Mouse (Mus musculus): ENCODE measurements at regions not wholly inside any gene's neighbourhood (a gene's known extent, or its start where the extent isn't known, plus 50 kb on each side); places are given as distances from the start of the nearest gene placed in this dataset.

DNA sequence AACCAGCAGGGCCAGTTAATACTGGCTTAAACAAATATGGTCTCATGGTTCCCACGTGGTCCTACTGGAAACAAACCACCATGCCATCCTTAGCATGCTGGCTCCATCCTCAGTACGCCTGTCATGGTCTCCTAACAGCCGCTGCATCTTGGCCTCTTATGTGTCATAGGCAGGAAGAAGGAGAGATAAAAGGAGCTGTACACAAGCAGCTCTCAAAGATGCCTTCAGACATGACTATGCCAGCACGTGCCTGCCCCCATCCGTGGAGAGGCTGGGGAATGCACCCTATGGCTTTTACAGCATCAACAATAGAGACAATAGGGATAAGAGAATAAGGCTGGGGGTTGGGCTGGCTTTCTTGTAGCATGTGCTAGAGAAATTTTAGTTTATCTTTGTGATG lies 171.0 kb upstream of the Stt3b start:
- WGBS = 65% methylated on average over 5 of the region's 5 CpGs
- ATAC-seq (ENCODE audit: insufficient number of reproducible peaks, low FRiP score) = no peak
- Histone ChIP-seq H3K36me3 (no peaks in the 10 kb centered on the region), H3K27me3 (replicated peaks) (no peaks in the 10 kb centered on the region), H3K4me3 (no peak overlapping the region), H3K4me2 (no peak overlapping the region), H3K27ac (ENCODE audit: poor library complexity, severe bottlenecking) (no peak overlapping the region), H3K9ac (no peak overlapping the region), H3K9me3 (replicated peaks) (0 out of 2 replicates have a peak, but pooled peaks cover under 1% of the 10 kb centered on the region), H3K4me1 (replicated peaks) (0 out of 2 replicates have a peak, but pooled peaks cover 3% of the 10 kb centered on the region)

GRCm38 (mm10) chr9:115483024-115483423 lies 172.8 kb upstream of the Stt3b start:
- no peak overlapping the region for H3K9ac ChIP-seq
- H3K36me3 ChIP-seq = no peaks in the 10 kb centered on the region
- no peaks in the 10 kb centered on the region for H3K9me3 ChIP-seq (replicated peaks)
- H3K4me2 ChIP-seq = no peak overlapping the region
- no peak overlapping the region for H3K4me3 ChIP-seq
- H3K4me1 ChIP-seq (replicated peaks) = 0 out of 2 replicates have a peak, but pooled peaks cover 3% of the 10 kb centered on the region
- WGBS = 82% methylated on average over 7 of the region's 7 CpGs
- H3K27me3 ChIP-seq (replicated peaks) = no peaks in the 10 kb centered on the region
- H3K27ac ChIP-seq (ENCODE audit: poor library complexity, severe bottlenecking) = no peak overlapping the region
- no peak for ATAC-seq (ENCODE audit: insufficient number of reproducible peaks, low FRiP score)

DNA sequence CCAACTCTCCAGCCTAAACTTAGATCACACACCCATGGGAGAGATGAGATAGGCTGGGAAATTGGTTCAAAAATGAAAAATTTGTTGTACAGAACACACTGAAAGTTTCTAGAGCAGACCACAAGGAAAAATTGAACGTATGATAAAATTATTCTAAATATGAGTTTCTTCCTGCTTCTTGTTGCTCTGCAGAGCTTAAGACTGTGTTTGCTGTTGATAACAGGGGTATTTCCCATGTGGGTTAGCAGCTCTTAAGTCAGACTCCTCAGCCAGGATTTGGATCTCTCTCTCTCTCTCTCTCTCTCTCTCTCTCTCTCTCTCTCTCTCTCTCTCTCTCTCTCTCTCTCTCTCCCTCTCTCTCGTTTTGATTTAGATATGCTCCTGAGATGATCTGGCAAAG lies 173.5 kb upstream of the Stt3b start:
- no peak overlapping the region for H3K4me3 ChIP-seq
- no peak for ATAC-seq (ENCODE audit: insufficient number of reproducible peaks, low FRiP score)
- H3K36me3 ChIP-seq = no peaks in the 10 kb centered on the region

DNA sequence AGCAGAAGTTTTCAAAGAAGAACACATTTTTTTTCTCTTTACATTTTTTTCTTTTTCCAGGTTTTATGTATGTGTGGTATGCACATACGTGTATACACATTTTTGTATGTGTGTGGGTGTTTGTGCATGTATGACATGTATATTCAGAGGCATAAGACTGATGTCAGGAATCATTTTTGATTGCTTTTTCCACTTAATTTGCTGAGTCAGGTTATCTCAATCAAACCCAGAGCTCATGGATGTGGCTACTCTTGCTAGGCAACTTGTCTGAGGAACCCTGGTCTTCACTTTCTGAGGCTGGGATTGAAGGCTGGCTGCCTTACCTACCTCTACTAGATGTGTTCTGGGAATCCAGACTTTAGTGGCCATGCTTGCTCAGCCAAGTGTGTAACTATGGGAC lies 174.2 kb upstream of the Stt3b start:
- H3K4me1 ChIP-seq (replicated peaks) = 0 out of 2 replicates have a peak, but pooled peaks cover 2% of the 10 kb centered on the region
- H3K9ac ChIP-seq = no peak overlapping the region
- H3K27me3 ChIP-seq (replicated peaks) = no peaks in the 10 kb centered on the region
- no peak overlapping the region for H3K4me2 ChIP-seq
- H3K27ac ChIP-seq (ENCODE audit: poor library complexity, severe bottlenecking) = no peak overlapping the region
- no peak for ATAC-seq (ENCODE audit: insufficient number of reproducible peaks, low FRiP score)
- no peaks in the 10 kb centered on the region for H3K9me3 ChIP-seq (replicated peaks)
- H3K4me3 ChIP-seq = no peak overlapping the region
- WGBS = 86% methylated on average over 1 of the region's 1 CpGs
- no peaks in the 10 kb centered on the region for H3K36me3 ChIP-seq

More for the DNA sequence above, 173.5 kb upstream of the Stt3b start:
- Histone ChIP-seq H3K27ac (ENCODE audit: poor library complexity, severe bottlenecking) (no peak overlapping the region), H3K9ac (no peak overlapping the region), H3K4me1 (replicated peaks) (0 out of 2 replicates have a peak, but pooled peaks cover 3% of the 10 kb centered on the region), H3K27me3 (replicated peaks) (no peaks in the 10 kb centered on the region), H3K4me2 (no peak overlapping the region), H3K9me3 (replicated peaks) (no peaks in the 10 kb centered on the region)
- WGBS = 44% methylated on average over 2 of the region's 2 CpGs

DNA sequence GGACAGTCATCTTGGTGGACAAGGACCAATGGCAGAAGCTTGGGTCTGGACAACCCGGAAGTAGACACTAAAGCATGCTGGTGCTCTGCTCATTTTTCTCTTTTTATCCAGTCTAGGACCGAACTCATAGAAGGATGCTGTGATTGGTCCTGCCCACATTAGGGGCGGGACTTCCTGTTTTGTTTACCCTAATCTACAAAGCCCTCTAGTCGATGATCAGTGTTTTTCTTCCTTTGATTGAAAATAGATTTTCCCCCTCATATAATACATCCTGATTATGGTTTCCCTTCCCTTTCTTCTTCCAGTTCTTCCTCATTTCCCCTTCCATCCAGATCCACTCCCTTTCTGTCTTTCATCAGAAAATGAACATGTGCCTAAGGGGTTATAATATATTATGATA lies 175.0 kb upstream of the Stt3b start:
- H3K9ac ChIP-seq = no peak overlapping the region
- 78% methylated on average over 4 of the region's 4 CpGs for WGBS
- no peak overlapping the region for H3K4me3 ChIP-seq

DNA sequence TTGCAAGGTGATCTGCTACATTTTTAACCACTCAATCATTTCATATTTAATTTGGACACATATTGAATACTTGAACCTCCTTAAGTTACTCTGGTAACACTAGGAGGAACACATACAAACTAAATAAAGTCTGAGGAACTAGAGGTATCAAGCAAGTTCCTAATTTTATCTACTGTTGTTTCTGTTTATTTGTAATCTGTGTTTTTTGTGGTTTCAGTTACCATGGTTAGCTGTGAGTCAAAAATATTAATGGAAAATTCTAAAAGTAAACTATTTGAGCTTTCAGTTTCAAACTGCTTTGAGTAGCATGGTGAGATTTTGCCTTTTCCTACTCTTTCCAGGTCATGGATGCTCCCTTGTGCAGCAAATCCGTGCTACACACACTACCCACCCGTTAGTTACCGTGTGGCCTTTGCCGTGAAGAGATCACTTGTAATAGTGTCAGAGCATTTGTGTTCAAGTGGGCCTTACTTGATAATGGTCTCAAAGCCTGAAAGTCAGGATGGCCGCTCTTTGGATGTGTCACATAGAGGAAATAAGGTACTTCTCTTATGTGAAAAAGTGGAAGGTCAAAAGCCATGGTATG lies 177.0 kb upstream of the Stt3b start:
- H3K9me3 ChIP-seq (replicated peaks) = no peaks in the 10 kb centered on the region
- no peak for ATAC-seq (ENCODE audit: insufficient number of reproducible peaks, low FRiP score)
- H3K36me3 ChIP-seq = no peaks in the 10 kb centered on the region
- WGBS = 82% methylated on average over 5 of the region's 5 CpGs
- no peak overlapping the region for H3K4me2 ChIP-seq
- no peak overlapping the region for H3K9ac ChIP-seq
- H3K4me1 ChIP-seq (replicated peaks) = no peaks in the 10 kb centered on the region
- no peak overlapping the region for H3K27ac ChIP-seq (ENCODE audit: poor library complexity, severe bottlenecking)
- H3K4me3 ChIP-seq = no peak overlapping the region
- 0 out of 2 replicates have a peak, but pooled peaks cover 6% of the 10 kb centered on the region for H3K27me3 ChIP-seq (replicated peaks)

More for the DNA sequence above, 175.0 kb upstream of the Stt3b start:
- Histone ChIP-seq H3K36me3 (no peaks in the 10 kb centered on the region), H3K4me2 (no peak overlapping the region), H3K27ac (ENCODE audit: poor library complexity, severe bottlenecking) (no peak overlapping the region), H3K9me3 (replicated peaks) (no peaks in the 10 kb centered on the region), H3K27me3 (replicated peaks) (0 out of 2 replicates have a peak, but pooled peaks cover 2% of the 10 kb centered on the region), H3K4me1 (replicated peaks) (no peaks in the 10 kb centered on the region)
- ATAC-seq (ENCODE audit: insufficient number of reproducible peaks, low FRiP score) = no peak

DNA sequence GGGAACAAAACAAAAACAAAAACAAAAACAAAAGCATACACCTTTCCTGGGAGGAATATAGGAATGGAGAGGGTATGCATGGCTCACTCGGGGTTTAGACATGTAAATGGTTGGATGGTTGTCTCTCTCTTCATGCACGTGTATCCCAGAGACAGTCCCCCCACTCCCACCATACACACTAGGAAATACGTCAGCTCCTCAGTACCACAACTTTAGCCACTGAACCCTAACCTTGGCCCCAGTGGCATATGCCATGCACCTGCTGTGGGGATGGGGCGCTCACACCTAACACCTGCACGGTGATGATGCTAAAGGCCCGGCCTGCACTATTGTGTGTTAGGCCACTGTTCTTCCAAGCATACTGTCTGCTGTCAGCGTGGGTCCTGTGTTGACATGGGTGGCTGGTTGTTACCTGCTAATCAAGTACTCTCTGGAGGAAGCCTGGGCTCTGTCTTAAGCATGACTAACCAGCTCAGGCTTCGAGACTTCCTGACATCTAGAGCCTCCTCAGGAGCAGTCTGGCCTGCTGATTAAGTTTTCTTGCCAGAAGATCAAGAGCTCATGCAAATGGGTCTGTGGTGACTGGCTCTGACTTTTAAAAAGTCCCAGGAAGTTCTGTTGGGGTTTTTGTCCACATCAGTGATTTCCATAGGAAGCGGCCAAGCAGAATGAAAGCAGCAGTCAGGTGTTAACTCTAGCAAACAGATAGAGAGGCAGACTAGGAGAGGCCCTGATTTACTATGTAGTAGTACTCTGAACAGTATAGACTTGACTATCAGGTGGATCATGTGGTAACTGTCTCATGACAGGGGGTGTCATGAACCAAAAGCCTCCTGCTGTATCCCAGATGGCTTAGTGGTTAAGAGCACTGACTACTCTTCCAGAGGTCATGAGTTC lies 178.9 kb upstream of the Stt3b start:
- Histone ChIP-seq H3K9me3 (replicated peaks) (no peaks in the 10 kb centered on the region), H3K27me3 (replicated peaks) (0 out of 2 replicates have a peak, but pooled peaks cover 6% of the 10 kb centered on the region), H3K36me3 (no peaks in the 10 kb centered on the region), H3K4me1 (replicated peaks) (0 out of 2 replicates have a peak, but pooled peaks cover 4% of the 10 kb centered on the region), H3K9ac (no peak overlapping the region), H3K4me3 (no peak overlapping the region), H3K4me2 (no peak overlapping the region), H3K27ac (ENCODE audit: poor library complexity, severe bottlenecking) (no peak overlapping the region)
- 77% methylated on average over 9 of the region's 9 CpGs for WGBS
- ATAC-seq (ENCODE audit: insufficient number of reproducible peaks, low FRiP score) = no peak

DNA sequence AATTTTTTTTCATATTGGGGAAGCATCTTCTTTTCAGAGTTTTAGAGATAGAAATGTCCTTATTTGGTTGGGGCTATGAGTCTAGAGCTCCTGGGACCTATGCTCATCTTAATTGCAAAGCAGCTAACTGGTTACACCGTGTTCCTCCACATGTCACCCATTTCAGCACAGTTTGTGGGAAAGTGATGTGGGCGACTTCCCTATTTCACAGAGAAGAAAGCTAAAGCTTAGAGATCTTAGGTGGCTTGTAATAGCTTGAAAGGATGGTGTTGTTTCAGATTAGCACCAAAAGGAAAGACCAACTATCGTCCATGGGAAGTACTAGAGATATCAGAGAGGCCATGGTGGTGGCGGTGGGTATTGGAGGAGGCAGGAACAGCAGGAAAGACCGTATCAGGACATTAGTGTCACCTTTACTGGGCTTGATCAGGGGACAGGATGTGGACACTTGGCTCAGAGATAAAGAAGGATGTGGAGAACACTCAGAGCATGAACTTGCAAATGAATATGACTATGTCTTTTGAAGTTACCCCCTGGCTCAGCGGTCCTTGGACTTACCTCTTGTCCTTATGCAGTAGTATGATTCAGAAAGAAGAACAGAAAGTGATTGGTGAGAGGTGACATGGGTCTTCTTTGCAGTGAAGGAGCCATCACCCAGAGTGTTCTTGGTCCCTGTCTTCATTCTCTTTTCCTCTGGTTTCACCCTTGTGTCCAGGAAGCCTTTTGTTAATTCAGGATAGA lies 182.4 kb upstream of the Stt3b start:
- no peak overlapping the region for H3K4me3 ChIP-seq
- H3K4me1 ChIP-seq (replicated peaks) = 0 out of 2 replicates have a peak, but pooled peaks cover 4% of the 10 kb centered on the region
- H3K27me3 ChIP-seq (replicated peaks) = 0 out of 2 replicates have a peak, but pooled peaks cover 6% of the 10 kb centered on the region
- 59% methylated on average over 6 of the region's 6 CpGs for WGBS
- no peak overlapping the region for H3K9ac ChIP-seq
- H3K4me2 ChIP-seq = no peak overlapping the region
- H3K9me3 ChIP-seq (replicated peaks) = no peaks in the 10 kb centered on the region
- no peak overlapping the region for H3K27ac ChIP-seq (ENCODE audit: poor library complexity, severe bottlenecking)
- no peaks in the 10 kb centered on the region for H3K36me3 ChIP-seq
- ATAC-seq (ENCODE audit: insufficient number of reproducible peaks, low FRiP score) = no peak

DNA sequence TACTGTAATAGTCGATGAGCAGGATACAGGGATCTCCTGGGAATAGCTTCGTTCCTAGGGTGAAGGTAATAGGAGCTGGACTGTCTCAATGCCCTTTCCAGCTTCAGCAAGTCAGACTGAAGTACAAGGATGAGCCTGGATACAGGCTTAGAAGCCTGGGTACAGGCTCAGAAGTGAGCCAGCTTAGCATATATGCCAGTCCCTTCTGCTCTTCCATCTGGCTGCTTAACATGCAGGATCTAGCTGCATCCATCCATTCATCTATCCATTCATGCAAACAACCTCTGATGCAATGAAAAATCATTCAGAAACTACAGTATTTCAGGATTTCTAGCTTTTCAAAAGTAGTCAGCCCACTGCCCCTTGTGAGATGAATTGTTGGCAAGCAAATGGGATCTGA lies 183.5 kb upstream of the Stt3b start:
- H3K4me3 ChIP-seq = no peak overlapping the region
- 0 out of 2 replicates have a peak, but pooled peaks cover 6% of the 10 kb centered on the region for H3K27me3 ChIP-seq (replicated peaks)
- no peak overlapping the region for H3K9ac ChIP-seq
- no peaks in the 10 kb centered on the region for H3K9me3 ChIP-seq (replicated peaks)
- 85% methylated on average over 2 of the region's 2 CpGs for WGBS
- no peak overlapping the region for H3K4me2 ChIP-seq
- H3K27ac ChIP-seq (ENCODE audit: poor library complexity, severe bottlenecking) = no peak overlapping the region
- 0 out of 2 replicates have a peak, but pooled peaks cover 4% of the 10 kb centered on the region for H3K4me1 ChIP-seq (replicated peaks)
- no peak for ATAC-seq (ENCODE audit: insufficient number of reproducible peaks, low FRiP score)
- H3K36me3 ChIP-seq = no peaks in the 10 kb centered on the region

DNA sequence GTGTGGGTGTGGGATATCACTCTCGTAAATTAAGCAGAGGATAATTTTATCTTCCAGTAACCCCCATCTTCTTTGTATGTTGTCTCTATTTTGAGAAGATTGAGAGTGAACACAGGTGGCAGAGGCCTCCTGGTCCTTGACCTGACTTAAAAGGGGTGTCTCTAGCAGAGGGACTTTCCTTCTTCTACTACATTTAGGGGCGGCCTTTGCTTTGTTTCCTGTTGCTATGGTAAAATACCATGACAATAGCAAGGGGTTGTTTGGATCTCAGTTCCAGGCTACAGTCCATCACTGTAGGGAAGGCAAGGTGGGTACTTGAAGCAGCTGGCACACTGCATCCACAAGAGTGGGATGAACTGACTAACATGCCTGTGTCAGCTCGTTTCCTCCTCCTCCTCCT lies 189.3 kb upstream of the Stt3b start:
- Histone ChIP-seq H3K9ac (no peak overlapping the region), H3K27ac (ENCODE audit: poor library complexity, severe bottlenecking) (no peak overlapping the region), H3K4me2 (no peak overlapping the region), H3K4me1 (replicated peaks) (no peaks in the 10 kb centered on the region), H3K9me3 (replicated peaks) (no peaks in the 10 kb centered on the region), H3K4me3 (no peak overlapping the region), H3K27me3 (replicated peaks) (no peaks in the 10 kb centered on the region), H3K36me3 (no peaks in the 10 kb centered on the region)
- no peak for ATAC-seq (ENCODE audit: insufficient number of reproducible peaks, low FRiP score)
- 55% methylated on average over 3 of the region's 3 CpGs for WGBS

GRCm38 (mm10) chr9:115504789-115505188 lies 194.6 kb upstream of the Stt3b start:
- Histone ChIP-seq H3K9ac (no peak overlapping the region), H3K4me2 (no peak overlapping the region), H3K4me3 (no peak overlapping the region), H3K4me1 (replicated peaks) (no peaks in the 10 kb centered on the region), H3K9me3 (replicated peaks) (no peaks in the 10 kb centered on the region; the same call in 1 of the 2 replicates), H3K27me3 (replicated peaks) (no peaks in the 10 kb centered on the region), H3K36me3 (no peaks in the 10 kb centered on the region), H3K27ac (ENCODE audit: poor library complexity, severe bottlenecking) (no peak overlapping the region)
- no peak for ATAC-seq (ENCODE audit: insufficient number of reproducible peaks, low FRiP score)
- WGBS = 41% methylated on average over 2 of the region's 2 CpGs
